Mouse (Mus musculus): ENCODE data around the gene Chrdl2.

The Chrdl2 gene

DNA sequence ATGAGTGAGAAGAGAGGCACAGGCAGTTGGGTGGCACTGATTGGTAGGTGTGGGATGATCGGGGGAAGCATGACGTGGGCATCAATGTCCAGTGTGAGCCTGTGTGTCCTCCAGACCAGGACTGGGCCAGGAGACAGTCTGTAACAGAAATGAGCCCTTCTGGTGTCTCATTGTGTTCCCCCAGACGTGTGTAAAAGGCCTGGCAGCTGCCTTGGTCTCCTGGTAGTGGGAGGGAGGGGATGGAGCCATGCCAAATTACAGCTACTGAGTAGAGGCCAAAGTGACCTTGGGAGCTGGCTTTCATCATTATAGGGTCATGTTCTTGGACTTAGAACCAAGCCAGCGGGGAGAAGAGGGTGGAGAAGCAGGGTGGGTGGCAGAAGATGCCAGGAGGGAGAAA lies 45.9 kb downstream of the Chrdl2 start:
- no peak for TF ChIP-seq GATA4 (IDR thresholded peaks at IDR 0.05; ENCODE audit: insufficient replicate concordance, low read length)

DNA sequence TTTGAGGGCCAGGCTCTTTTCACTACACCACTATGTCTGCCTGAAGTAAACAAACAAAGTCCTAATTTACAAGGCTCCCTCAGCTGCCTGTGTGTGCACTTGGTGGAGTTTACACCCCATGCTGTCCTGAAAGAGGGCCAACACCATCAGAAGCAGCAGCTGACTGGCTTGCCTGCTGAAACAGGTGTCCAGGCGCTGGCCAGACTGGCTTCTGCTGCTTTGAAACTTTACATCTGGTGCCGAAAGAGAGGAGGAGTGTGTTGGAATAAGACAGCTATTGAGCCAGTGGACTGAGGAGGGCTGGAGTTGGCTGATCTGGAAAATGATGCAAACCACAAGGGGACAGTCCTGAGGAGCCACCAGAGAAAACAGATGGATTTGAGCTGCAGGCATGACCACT lies 68.0 kb downstream of the Chrdl2 start:
- TF ChIP-seq GATA4 (IDR thresholded peaks at IDR 0.05; ENCODE audit: insufficient replicate concordance, low read length), result no peak

DNA sequence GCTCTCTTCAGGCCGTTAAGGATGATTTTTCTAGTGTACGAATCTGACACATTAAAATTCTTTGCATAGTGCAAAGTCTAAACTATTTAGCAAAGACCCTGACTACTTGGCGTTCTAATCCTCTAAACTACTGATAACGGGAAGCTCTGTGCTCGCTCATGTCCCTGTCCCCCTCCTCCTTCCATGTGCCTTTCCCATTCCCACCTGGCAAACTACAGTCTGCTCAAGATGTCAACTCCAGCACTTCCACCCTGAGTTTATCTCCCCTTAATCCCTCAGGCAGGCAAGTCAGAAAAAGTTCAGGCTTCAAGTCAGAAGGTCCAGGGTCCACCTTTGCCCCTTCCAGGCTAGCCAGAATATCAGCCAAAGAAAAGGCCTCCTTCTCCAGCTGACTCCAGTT lies 70.3 kb downstream of the Chrdl2 start:
- no peak for TF ChIP-seq GATA4 (IDR thresholded peaks at IDR 0.05; ENCODE audit: insufficient replicate concordance, low read length)

DNA sequence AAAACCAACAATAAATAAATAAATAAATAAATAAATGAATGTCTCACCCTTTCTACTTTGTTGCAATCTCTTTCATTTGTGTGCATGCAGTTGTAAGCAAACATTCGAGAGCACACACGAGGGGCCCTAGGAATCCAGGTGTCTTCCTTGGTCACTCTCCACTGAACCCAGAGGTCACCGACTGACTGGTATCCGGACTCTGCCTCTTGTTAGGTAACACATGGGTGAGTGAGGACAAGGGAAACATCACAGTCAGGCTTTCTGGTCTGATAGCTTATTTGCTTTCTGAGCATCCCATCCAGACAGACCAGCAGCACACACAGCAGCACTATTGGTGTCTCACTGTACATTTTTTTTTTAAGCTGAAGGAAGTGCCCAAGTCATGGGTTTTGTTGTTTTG lies 71.1 kb downstream of the Chrdl2 start:
- no peak for TF ChIP-seq GATA4 (IDR thresholded peaks at IDR 0.05; ENCODE audit: insufficient replicate concordance, low read length)

DNA sequence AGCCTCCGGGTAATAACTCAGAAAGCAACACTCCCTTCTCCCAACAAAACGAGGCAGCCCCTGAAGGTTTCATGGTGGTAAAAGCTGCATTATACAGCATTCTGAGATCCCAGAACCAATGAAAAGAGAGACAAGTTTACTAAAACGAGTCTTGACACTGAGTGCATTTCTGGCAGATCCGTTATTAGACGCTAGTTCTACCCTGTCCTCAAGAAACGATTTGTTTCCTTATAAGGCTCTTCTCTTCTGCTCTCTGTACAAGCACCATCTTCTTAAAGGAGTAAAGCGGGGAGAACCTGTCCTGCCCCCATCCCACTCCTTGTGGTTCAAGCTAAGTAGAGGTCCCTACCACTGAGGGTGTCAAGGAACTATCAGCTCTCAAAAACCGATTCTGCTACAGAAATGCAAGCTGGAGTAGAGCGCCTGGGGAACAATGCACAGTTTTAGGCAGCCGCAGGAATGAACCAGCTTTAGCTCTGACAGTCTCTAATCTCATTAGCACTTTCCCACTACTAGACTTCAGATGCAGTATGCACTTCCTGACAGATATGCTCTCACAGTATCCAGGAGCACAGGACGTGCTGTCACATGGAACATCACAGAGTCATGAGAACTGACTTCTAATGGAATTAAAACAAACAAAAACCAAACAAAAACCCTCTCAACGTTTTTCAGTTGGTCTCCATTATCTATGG lies 74.3 kb downstream of the Chrdl2 start:
- no peak for TF ChIP-seq GATA4 (IDR thresholded peaks at IDR 0.05; ENCODE audit: insufficient replicate concordance, low read length)

DNA sequence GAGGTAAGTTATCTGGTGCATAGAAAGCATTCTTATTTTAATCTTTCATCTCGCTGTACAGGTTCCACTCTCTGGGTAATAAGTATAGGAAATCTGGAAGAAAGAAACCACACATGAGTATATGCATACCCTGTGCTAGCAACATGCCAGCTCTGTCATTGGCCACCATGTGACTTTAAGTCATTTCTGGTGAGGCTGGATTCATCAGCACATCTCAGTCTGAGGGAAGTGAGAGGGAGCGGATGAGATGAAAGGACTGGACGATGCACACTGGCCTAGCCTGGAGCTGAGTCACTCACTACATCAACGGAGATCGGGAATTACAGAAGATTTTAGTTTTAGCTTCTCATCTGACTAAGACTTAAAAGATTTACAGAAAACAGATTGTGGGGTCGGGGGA lies 76.9 kb downstream of the Chrdl2 start:
- no peak for TF ChIP-seq GATA4 (IDR thresholded peaks at IDR 0.05; ENCODE audit: insufficient replicate concordance, low read length)

DNA sequence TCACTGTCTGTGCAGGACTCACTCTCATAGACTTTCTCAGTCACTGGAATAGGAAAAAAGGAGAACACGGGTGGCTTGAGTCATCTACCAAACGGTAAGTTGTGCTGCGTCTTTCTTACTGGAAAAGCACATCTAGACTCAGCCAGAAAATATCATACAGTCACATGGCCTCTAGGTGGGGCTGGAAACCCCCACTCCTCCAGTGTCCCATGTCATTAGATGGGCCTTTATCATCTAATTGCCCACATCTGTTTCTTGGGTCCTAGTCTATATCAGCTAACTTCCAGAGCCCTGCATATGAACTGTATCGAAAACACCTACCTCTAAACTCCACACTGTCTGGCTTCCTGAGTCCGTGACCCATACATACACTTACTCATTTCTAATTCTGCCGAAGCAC lies 77.8 kb downstream of the Chrdl2 start:
- TF ChIP-seq GATA4 (IDR thresholded peaks at IDR 0.05; ENCODE audit: insufficient replicate concordance, low read length), result no peak

Measured in liver, adult (tissue).